Mouse (Mus musculus) CH12.LX (cell line): ENCODE results near the gene Pikfyve.

Experiments
- CHD1 ChIP-seq: IDR thresholded peaks from 2 replicates; pipeline ENCODE4 v1.6.1; 2012; ENCODE audit warnings: low read depth, low read length, improper control_type of control experiment, inconsistent platforms
- CTCF ChIP-seq, 2 experiments: IDR thresholded peaks in 1 of 2; conservative IDR thresholded peaks in 1 of 2; 2 replicates each; pipeline ENCODE4 v1.5.1; 2011 to 2012; ENCODE audit warnings: low read depth in 2 of 2, low read length in 2 of 2, improper control_type of control experiment in 1 of 2, inconsistent platforms in 1 of 2, mild to moderate bottlenecking in 1 of 2, moderate library complexity in 1 of 2
- RAD21 ChIP-seq: IDR thresholded peaks from 2 replicates; pipeline ENCODE4 v1.6.1; 2011; ENCODE audit warnings: low read depth, mild to moderate bottlenecking, low read length, improper control_type of control experiment, moderate library complexity
- USF1 ChIP-seq: IDR thresholded peaks from 2 replicates; pipeline ENCODE4 v1.6.1; 2014; ENCODE audit warnings: low read depth, mild to moderate bottlenecking, inconsistent platforms, low read length, improper control_type of control experiment

DNA sequence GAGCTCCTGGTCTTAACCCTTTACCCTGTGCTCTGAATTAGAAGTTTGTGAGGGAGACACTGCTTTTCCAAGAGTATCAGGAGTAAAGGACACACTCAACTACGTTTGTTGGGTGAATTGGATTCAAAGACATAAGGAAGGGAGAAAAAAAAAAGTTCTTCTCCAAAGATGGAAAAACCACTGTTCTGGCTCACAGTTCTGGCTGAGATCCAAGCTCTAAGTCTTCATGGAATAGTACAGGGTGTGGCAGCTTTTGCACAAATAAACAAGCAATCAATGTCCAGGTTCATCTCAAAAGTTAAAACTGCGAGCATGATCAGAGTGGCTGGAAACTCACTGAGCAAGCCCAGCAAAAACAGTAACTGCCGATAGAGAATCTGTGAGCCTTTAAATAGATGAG, 38.5 kb upstream of the Pikfyve start:
- TF ChIP-seq CHD1 (no peak), USF1 (no peak), RAD21 (no peak), CTCF (conservative IDR thresholded peaks at IDR 0.05 in 1 of 2, IDR thresholded peaks at IDR 0.05 in 1 of 2; ENCODE audit: low read depth in 2 of 2, low read length in 2 of 2) (no peak)
